Mouse (Mus musculus): Measurements from ENCODE around the gene Wdr5.

GRCm38 (mm10) chr2:27565316-27566103, 50.6 kb downstream of the Wdr5 start:
- TF ChIP-seq EP300 (IDR thresholded peaks at IDR 0.05; ENCODE audit: low read depth) (no peak), CTCF (IDR thresholded peaks at IDR 0.05; ENCODE audit: low read depth) (no peak)

Measured in liver, postnatal 0 days (tissue).